Mouse (Mus musculus) cortical plate, adult 2 months (tissue): ENCODE measurements around the gene H2-Eb1.

Experiments used
- CTCF ChIP-seq: fragments of 200-500 bp; IDR thresholded peaks from 2 replicates; pipeline ENCODE4 v1.5.1; 2011; ENCODE audit warnings: mild to moderate bottlenecking, control low read depth, low read length; ENCODE audit not compliant: insufficient read depth; ENCODE audit errors: extremely low read depth
- POLR2A ChIP-seq: fragments of 200-500 bp; IDR thresholded peaks from 2 replicates; pipeline ENCODE4 v1.6.1; 2011; ENCODE audit warnings: mild to moderate bottlenecking, low read length, control low read depth; ENCODE audit not compliant: insufficient read depth; ENCODE audit errors: extremely low read depth

DNA sequence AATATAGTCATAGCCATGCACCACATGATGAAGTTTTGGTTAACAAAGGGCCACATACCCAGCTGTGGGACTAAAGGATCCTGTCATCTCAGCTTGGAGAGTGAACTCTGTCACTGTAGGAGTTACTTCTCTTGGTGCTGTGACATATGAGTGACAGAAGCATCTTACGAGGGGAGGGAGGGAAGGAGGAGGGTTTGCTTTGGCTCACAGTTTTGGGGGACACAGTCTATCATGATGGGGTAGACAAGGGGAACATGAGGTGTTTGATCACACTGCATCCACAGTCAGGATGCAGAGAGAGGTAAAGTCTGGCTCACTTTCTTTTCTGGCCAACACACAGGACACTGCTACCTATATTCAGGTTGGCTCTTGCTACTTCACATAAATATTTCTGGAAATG is 23.8 kb upstream of the H2-Eb1 start:
- TF ChIP-seq POLR2A, result no peak
- no peak for TF ChIP-seq CTCF
